Mouse (Mus musculus) right cerebral cortex, postnatal 36 days (tissue): Measurements from ENCODE around the gene Kdm1b.

Source experiments
- DNase-seq, 2 experiments: peaks; one replicate each; pipeline ENCODE4 v3.0.0; 2022; ENCODE audit warnings: low spot score in 2 of 2, mixed read lengths in 1 of 2

Kdm1b gene

GRCm38 (mm10) chr13:47106580-47106888 is 63.2 kb downstream of the Kdm1b start:
- no peak for DNase-seq

GRCm38 (mm10) chr13:47109239-47109638 is 65.9 kb downstream of the Kdm1b start:
- DNase-seq, result no peak

- no peak for DNase-seq
Measured at GRCm38 (mm10) chr13:47111185-47111584, 67.9 kb downstream of the Kdm1b start.

GRCm38 (mm10) chr13:47112056-47112455 is 68.8 kb downstream of the Kdm1b start:
- DNase-seq, result no peak

GRCm38 (mm10) chr13:47112924-47113323 is 69.6 kb downstream of the Kdm1b start:
- DNase-seq, result no peak

GRCm38 (mm10) chr13:47116000-47116399 is 72.7 kb downstream of the Kdm1b start:
- no peak for DNase-seq

GRCm38 (mm10) chr13:47121333-47121889 is 78.1 kb downstream of the Kdm1b start:
- DNase-seq, result no peak

GRCm38 (mm10) chr13:47122537-47123430 is 79.5 kb downstream of the Kdm1b start, which contains the start of gene Rnf144b:
Gene Rnf144b (plus strand): TSS chr13:47122656.
- DNase-seq, result peak; percentile 47 to 51

GRCm38 (mm10) chr13:47124449-47124848 is 81.2 kb downstream of the Kdm1b start:
- DNase-seq, result no peak

GRCm38 (mm10) chr13:47124986-47125385 is 81.7 kb downstream of the Kdm1b start:
- no peak for DNase-seq

GRCm38 (mm10) chr13:47125595-47125994 is 82.3 kb downstream of the Kdm1b start:
- no peak for DNase-seq

- no peak for DNase-seq
Measured at GRCm38 (mm10) chr13:47129090-47129489, 85.8 kb downstream of the Kdm1b start.

GRCm38 (mm10) chr13:47133058-47133457 is 89.8 kb downstream of the Kdm1b start:
- DNase-seq, result no peak

GRCm38 (mm10) chr13:47134836-47135235 is 91.5 kb downstream of the Kdm1b start:
- peak; percentile 46 to 65 for DNase-seq
